Mouse (Mus musculus) heart, postnatal 10 days (tissue): ENCODE measurements around the gene Alkbh3. TPM values are rescaled to one million over a fixed set of nuclear protein-coding genes. Genes with fewer than 3 reads are reported as not detected.

Experiments used
- DNase-seq, 2 experiments: peaks; one replicate each; pipeline ENCODE4 v3.0.0; 2021
- intact Hi-C: fragments of 180-260 bp; cut with DNase I; formaldehyde crosslinking; loops from one replicate; pipeline ENCODE4 v1.15.1; 2025
- total RNA-seq, 2 experiments: library from RNA; stranded (reverse); gene quantifications; 2 replicates each; pipeline ENCODE4 v1.2.3; 2021

The Alkbh3 gene
- 10 to 100 TPM; 70.0 to 78.2 TPM for total RNA-seq

GRCm38 (mm10) chr2:94010335-94011291 lies at the start of gene Alkbh3:
TSS of gene Alkbh3 (minus strand) at chr2:94010807.
- intact Hi-C loops: no loop called here
- DNase-seq: peak; percentile 95 to 98

- intact Hi-C loops: loop anchor here (1.0 to 5.0 kb wide), 3 partner anchors 15 to 233 kb away; no protein-coding TSS in a partner anchor
- peak; percentile 25 to 42 for DNase-seq
These were observed 48.9 kb upstream of the Alkbh3 start for GRCm38 (mm10) chr2:94059459-94059858.

- DNase-seq: peak; percentile 50 to 64
- intact Hi-C loops: loop anchor here (2.0 to 5.0 kb wide), 2 partner anchors 190 to 237 kb away; no protein-coding TSS in a partner anchor
These were observed 44.2 kb upstream of the Alkbh3 start for GRCm38 (mm10) chr2:94054813-94055212.

GRCm38 (mm10) chr2:94051952-94052351 lies 41.3 kb upstream of the Alkbh3 start:
- no peak for DNase-seq
- intact Hi-C loops: no loop called here

GRCm38 (mm10) chr2:94050901-94051300 lies 40.3 kb upstream of the Alkbh3 start:
- intact Hi-C loops: no loop called here
- no peak for DNase-seq

GRCm38 (mm10) chr2:94049471-94050176 lies 39.0 kb upstream of the Alkbh3 start:
- intact Hi-C loops: no loop called here
- DNase-seq: no peak

GRCm38 (mm10) chr2:94048733-94049470 lies 38.3 kb upstream of the Alkbh3 start:
- DNase-seq: no peak

GRCm38 (mm10) chr2:94048271-94048670 lies 37.7 kb upstream of the Alkbh3 start:
- no peak for DNase-seq
- intact Hi-C loops: no loop called here

More at GRCm38 (mm10) chr2:94048733-94049470, 38.3 kb upstream of the Alkbh3 start:
- intact Hi-C loops: no loop called here

- intact Hi-C loops: loop anchor here (2.0 kb wide), 1 partner anchor 13 kb away; no protein-coding TSS in a partner anchor
These were observed 34.9 kb upstream of the Alkbh3 start for GRCm38 (mm10) chr2:94045411-94046090.

GRCm38 (mm10) chr2:94044174-94044573 lies 33.6 kb upstream of the Alkbh3 start:
- intact Hi-C loops: loop anchor here (2.0 kb wide), 1 partner anchor 15 kb away; no protein-coding TSS in a partner anchor

More at GRCm38 (mm10) chr2:94045411-94046090, 34.9 kb upstream of the Alkbh3 start:
- DNase-seq: peak; percentile 23 to 27

GRCm38 (mm10) chr2:94043662-94044061 lies 33.1 kb upstream of the Alkbh3 start:
- intact Hi-C loops: loop anchor here (2.0 kb wide), 1 partner anchor 15 kb away; no protein-coding TSS in a partner anchor
- peak in 1 of 2 experiments; percentile 17 for DNase-seq

More at GRCm38 (mm10) chr2:94044174-94044573, 33.6 kb upstream of the Alkbh3 start:
- no peak for DNase-seq

GRCm38 (mm10) chr2:94042461-94042860 lies 31.9 kb upstream of the Alkbh3 start:
- intact Hi-C loops: no loop called here
- no peak for DNase-seq

GRCm38 (mm10) chr2:94040391-94041125 lies 30.0 kb upstream of the Alkbh3 start:
- intact Hi-C loops: no loop called here
- no peak for DNase-seq

- intact Hi-C loops: loop anchor here (1.0 to 2.0 kb wide), 2 partner anchors 210 to 255 kb away; no protein-coding TSS in a partner anchor
- DNase-seq: peak; percentile 74 to 87
These were observed 25.1 kb upstream of the Alkbh3 start for GRCm38 (mm10) chr2:94035428-94036331.

- intact Hi-C loops: no loop called here
- no peak for DNase-seq
These were observed 20.0 kb upstream of the Alkbh3 start for GRCm38 (mm10) chr2:94030602-94031001.

GRCm38 (mm10) chr2:94024637-94025036 lies 14.0 kb upstream of the Alkbh3 start:
- intact Hi-C loops: no loop called here
- DNase-seq: no peak

GRCm38 (mm10) chr2:94002331-94002730 lies 8.3 kb downstream of the Alkbh3 start:
- peak; percentile 86 to 94 for DNase-seq
- intact Hi-C loops: loop anchor here (1.0 to 10.0 kb wide), 3 partner anchors 46 to 528 kb away; no protein-coding TSS in a partner anchor

GRCm38 (mm10) chr2:94001918-94002317 lies 8.7 kb downstream of the Alkbh3 start:
- intact Hi-C loops: loop anchor here (1.0 to 10.0 kb wide), 3 partner anchors 46 to 527 kb away; no protein-coding TSS in a partner anchor
- DNase-seq: no peak
